Mouse (Mus musculus) megakaryocyte, embryonic 14.5 days (primary cell): Measurements from ENCODE around the gene Shank2.

Source experiments
- FLI1 ChIP-seq: IDR thresholded peaks from 2 replicates; pipeline ENCODE4 v1.6.1; 2012; ENCODE audit warnings: low read length, inconsistent platforms, mixed read lengths
- GATA1 ChIP-seq: IDR thresholded peaks from 3 replicates; pipeline ENCODE4 v1.6.1; 2012; ENCODE audit warnings: mixed read lengths, low read length, inconsistent platforms, borderline replicate concordance

- TF ChIP-seq GATA1: no peak
- TF ChIP-seq FLI1: no peak
These were observed 142.2 kb downstream of the Shank2 start for GRCm38 (mm10) chr7:144143941-144144340.
